Comparison of ENCODE assay signal across 9 mouse cellular contexts in the genomic region with DNA sequence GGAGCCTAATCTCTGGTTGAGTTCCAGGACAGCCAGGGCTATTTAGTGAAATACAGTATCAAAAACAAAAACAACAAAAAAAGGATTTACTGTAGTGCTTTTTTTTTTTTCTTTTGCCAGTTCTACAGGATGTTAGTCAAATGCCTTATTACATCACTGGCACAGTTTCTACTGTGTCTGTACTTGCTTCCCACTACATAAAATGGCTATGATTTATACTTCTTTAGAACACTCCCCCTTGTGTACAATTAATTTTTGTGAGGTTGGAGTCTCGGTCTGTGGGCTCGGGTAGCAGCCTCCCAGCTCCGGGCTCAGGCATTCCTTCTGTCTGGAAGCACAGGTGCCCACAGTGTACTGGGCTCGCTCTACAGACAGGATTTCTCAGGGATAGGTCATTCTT. TPM values are rescaled to one million over a fixed set of nuclear protein-coding genes. Genes with fewer than 3 reads are reported as not detected.
DNase-seq lines count a peak whose midpoint lies in the region; ATAC-seq and TF ChIP-seq lines count a peak whose summit lies in the region.
"Had no signal": no experiment of that assay in that cellular context is flagged by ENCODE, and none has a peak within 500 bp of the region (broad histone marks: within the 10 kb centered on the region; RNA-seq: fewer than 3 reads in every experiment).

No protein-coding gene starts in this region.

- H3K4me3 ChIP-seq in heart, embryonic 12.5 days = peak overlapping the region; percentile 76
- H3K4me3 ChIP-seq in forebrain, embryonic 14.5 days (ENCODE audit: low read depth, low read length) = peak overlapping the region; percentile 98
- H3K4me3 ChIP-seq in liver, postnatal 0 days (ENCODE audit: low read depth, low read length) = peak overlapping the region; percentile 100

- H3K36me3 ChIP-seq in heart, embryonic 12.5 days = no peaks in the 10 kb centered on the region
- H3K36me3 ChIP-seq in forebrain, embryonic 14.5 days (ENCODE audit: control insufficient read depth, insufficient read depth, low read length) = no peaks in the 10 kb centered on the region
- H3K36me3 ChIP-seq in liver, postnatal 0 days (replicated peaks; ENCODE audit: insufficient read depth, low read length) = no peaks in the 10 kb centered on the region

- TF ChIP-seq CTCF in liver, postnatal 0 days (IDR thresholded peaks at IDR 0.05; ENCODE audit: low read depth) = no peak

- peaks cover 2% of the 10 kb centered on the region; the same call in 1 of the 2 replicates for H3K9me3 ChIP-seq in heart, embryonic 12.5 days (replicated peaks)
- no peaks in the 10 kb centered on the region for H3K9me3 ChIP-seq in forebrain, embryonic 14.5 days (replicated peaks; ENCODE audit: control insufficient read depth, low read length)
- H3K9me3 ChIP-seq in liver, postnatal 0 days (ENCODE audit: low read length) = no peaks in the 10 kb centered on the region

- no peak overlapping the region for H3K27ac ChIP-seq in heart, embryonic 12.5 days (ENCODE audit: poor library complexity, severe bottlenecking)
- no peak overlapping the region for H3K27ac ChIP-seq in forebrain, embryonic 14.5 days (ENCODE audit: low read depth, low read length)
- H3K27ac ChIP-seq in liver, postnatal 0 days (ENCODE audit: low read depth) = no peak overlapping the region

- intact Hi-C loops in heart, postnatal 25 days (cut with DNase I) = loop anchor here (5.0 kb wide), 1 partner anchor 106 kb away; a partner anchor contains a TSS

- H3K9ac ChIP-seq in heart, embryonic 12.5 days = no peak overlapping the region
- H3K9ac ChIP-seq in forebrain, embryonic 14.5 days (ENCODE audit: low read length) = no peak overlapping the region
- H3K9ac ChIP-seq in liver, postnatal 0 days (replicated peaks) = no peak overlapping the region

- ATAC-seq in heart, embryonic 12.5 days (ENCODE audit: insufficient number of reproducible peaks, low FRiP score) = no peak
- ATAC-seq in forebrain, embryonic 14.5 days = no peak
- no peak for ATAC-seq in liver, postnatal 0 days

- DNase-seq in heart, postnatal 25 days (ENCODE audit: low spot score) = no peak
- peak; percentile 54 for DNase-seq in CD4-positive, CD25-positive, alpha-beta regulatory T cell, adult 2 months (ENCODE audit: low read depth, low spot score)
- DNase-seq in forebrain, embryonic 14.5 days (ENCODE audit: low spot score) = peak; percentile 20
- no peak for DNase-seq in liver, postnatal 0 days
- DNase-seq in spleen, postnatal 14 days (ENCODE audit: low spot score in 2 of 2) = no peak
- DNase-seq in urinary bladder, postnatal 25 days (ENCODE audit: low spot score) = no peak
- no peak for DNase-seq in gastrocnemius, adult 8-10 months (ENCODE audit: low spot score in 2 of 2)

- WGBS in heart, embryonic 12.5 days = 21% methylated on average over 4 of the region's 4 CpGs
- 19% methylated on average over 4 of the region's 4 CpGs for WGBS in forebrain, embryonic 14.5 days
- WGBS in liver, postnatal 0 days (ENCODE audit: insufficient replicate concordance) = 17% methylated on average over 4 of the region's 4 CpGs

- H3K27me3 ChIP-seq in heart, embryonic 12.5 days (replicated peaks) = peaks cover 6% of the 10 kb centered on the region; the same call in 1 of the 2 replicates
- peaks cover 9% of the 10 kb centered on the region for H3K27me3 ChIP-seq in forebrain, embryonic 14.5 days (replicated peaks; ENCODE audit: control insufficient read depth, insufficient read depth, low read length)
- H3K27me3 ChIP-seq in liver, postnatal 0 days (ENCODE audit: insufficient read depth, low read length) = no peaks in the 10 kb centered on the region

- H3K4me2 ChIP-seq in heart, embryonic 12.5 days = peak overlapping the region; percentile 88
- H3K4me2 ChIP-seq in forebrain, embryonic 14.5 days (ENCODE audit: low read length) = peak overlapping the region; percentile 84
- H3K4me2 ChIP-seq in liver, postnatal 0 days (ENCODE audit: low read depth, low read length) = peak overlapping the region; percentile 99

- no peak for TF ChIP-seq EP300 in liver, postnatal 0 days (IDR thresholded peaks at IDR 0.05; ENCODE audit: low read depth)

- H3K4me1 ChIP-seq in heart, embryonic 12.5 days (replicated peaks) = peaks cover 8% of the 10 kb centered on the region
- H3K4me1 ChIP-seq in forebrain, embryonic 14.5 days (ENCODE audit: control insufficient read depth, insufficient read depth, low read length) = peaks cover 11% of the 10 kb centered on the region
- H3K4me1 ChIP-seq in liver, postnatal 0 days (ENCODE audit: insufficient read depth) = peaks cover 16% of the 10 kb centered on the region

RNA-seq across cellular contexts. Expression of a gene that starts 1.1 kb away (rescaled TPM):
- 16.4 and 16.8 TPM in 2 replicates for polyA plus RNA-seq in heart, embryonic 12.5 days (2016; fragmentation: Nextera tagmentation; extraction: Ambion mirVana)
- total RNA-seq in heart, postnatal 25 days (2021) = 10 to 100 TPM; 27.9 to 28.6 TPM
- 24.6 and 29.7 TPM in 2 replicates for polyA plus RNA-seq in forebrain, embryonic 14.5 days (2014; fragmentation: Nextera tagmentation; extraction: Ambion mirVana)
- polyA plus RNA-seq in liver, postnatal 0 days (2015; fragmentation: Nextera tagmentation; extraction: Ambion mirVana) = 6.4 and 7.0 TPM in 2 replicates
- 10 to 100 TPM; 13.3 to 19.9 (median 15.9) TPM for total RNA-seq in gastrocnemius, adult 8-10 months (2022)

RNA-seq across cellular contexts. Expression of a gene that starts 34.1 kb away (rescaled TPM):
- polyA plus RNA-seq in heart, embryonic 12.5 days (2016; fragmentation: Nextera tagmentation; extraction: Ambion mirVana) = 648 and 662 TPM in 2 replicates
- 100 to 1,000 TPM; 136 to 207 TPM for total RNA-seq in heart, postnatal 25 days (2021)
- polyA plus RNA-seq in forebrain, embryonic 14.5 days (2014; fragmentation: Nextera tagmentation; extraction: Ambion mirVana) = 1,205 and 1,208 TPM in 2 replicates
- 231 and 250 TPM in 2 replicates for polyA plus RNA-seq in liver, postnatal 0 days (2015; fragmentation: Nextera tagmentation; extraction: Ambion mirVana)
- 10 to 100 TPM; 30.5 to 74.5 (median 56.1) TPM for total RNA-seq in gastrocnemius, adult 8-10 months (2022)

RNA-seq across cellular contexts. Expression of a gene that starts 54.2 kb away (rescaled TPM):
- polyA plus RNA-seq in heart, embryonic 12.5 days (2016; fragmentation: Nextera tagmentation; extraction: Ambion mirVana) = not detected in 2 replicates
- not detected for total RNA-seq in heart, postnatal 25 days (2021)
- not detected in 2 replicates for polyA plus RNA-seq in forebrain, embryonic 14.5 days (2014; fragmentation: Nextera tagmentation; extraction: Ambion mirVana)
- not detected in 2 replicates for polyA plus RNA-seq in liver, postnatal 0 days (2015; fragmentation: Nextera tagmentation; extraction: Ambion mirVana)
- under 1 TPM in 1 of 4 experiments, not detected in 3; 0.80 TPM for total RNA-seq in gastrocnemius, adult 8-10 months (2022)
- total RNA-seq: neutrophil, adult 5-6 weeks had no signal

Comparison
In these comparisons a context has a peak if more than half of its experiments do, and no peak if none do; other contexts are left out.
1. DNase-seq: peak in CD4-positive, CD25-positive, alpha-beta regulatory T cell, adult 2 months (single experiment) and forebrain, embryonic 14.5 days (single experiment); none in heart, postnatal 25 days (single experiment), liver, postnatal 0 days (single experiment), spleen, postnatal 14 days (0 of 2), urinary bladder, postnatal 25 days (single experiment) and gastrocnemius, adult 8-10 months (0 of 2).
2. Peak in every context shown above with its lines, with median percentiles within 50 percentile points of each other: H3K4me2 ChIP-seq and H3K4me3 ChIP-seq.